Mouse (Mus musculus): Measurements from ENCODE around the gene Hps3.

The Hps3 gene

DNA sequence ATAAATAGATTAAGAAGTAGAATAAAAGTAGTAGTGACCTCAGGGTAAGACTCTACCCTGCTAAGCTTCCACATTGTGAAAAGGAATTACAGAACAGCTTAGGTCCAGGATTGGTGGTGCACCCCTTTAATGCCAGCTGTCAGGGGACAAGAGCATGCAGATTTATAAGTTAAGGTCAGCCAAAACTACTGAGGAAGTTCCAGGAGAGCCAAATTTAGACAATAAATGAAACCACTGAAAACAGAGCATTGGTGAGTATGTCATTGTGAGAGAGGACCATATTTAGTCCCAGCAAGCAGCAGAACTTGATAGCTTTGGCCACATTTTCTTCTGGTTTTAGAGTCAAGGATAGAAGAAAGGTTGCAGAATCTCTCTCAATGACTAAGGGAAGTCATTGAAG lies 86.6 kb downstream of the Hps3 start:
- no peak for DNase-seq (ENCODE audit: low read depth, low spot score)

Measured in telencephalon, adult 2 months (tissue).